Mouse (Mus musculus) Patski (cell line): ENCODE data around the gene Loxl1. TPM values are rescaled to one million over a fixed set of nuclear protein-coding genes. Genes with fewer than 3 reads are reported as not detected.

ENCODE experiments used
- ATAC-seq: fragments of 100-300 bp; one replicate; pipeline ENCODE4 v1.8.0; 2021
- CTCF ChIA-PET: fragments of 350-600 bp; sonication (Branson Sonifier 250); formaldehyde crosslinking; loops from one replicate; lab custom pipeline; 2022; ENCODE audit warnings: inconsistent platforms; lab: Charles Lee
- POLR2A ChIA-PET: fragments of 350-600 bp; sonication (Branson Sonifier 250); formaldehyde crosslinking; loops from one replicate; lab custom pipeline; 2022; ENCODE audit warnings: antibody characterized with exemption, inconsistent platforms; lab: Charles Lee
- DNase-seq: peaks from one replicate; pipeline ENCODE4 v3.0.0-alpha.2; 2011; ENCODE audit warnings: low read depth, low spot score
- H3K27me3 ChIP-seq: fragments of 371-371 bp; one replicate; pipeline ENCODE4 v1.5.1; 2021
- CTCF ChIP-seq: fragments of 100-300 bp; IDR thresholded peaks from one replicate; pipeline ENCODE4 v1.5.1; 2021
- in situ Hi-C: fragments of 300-500 bp; cut with MboI; formaldehyde crosslinking; loops from 3 replicates; pipeline ENCODE4 v1.11.1; 2018; ENCODE audit warnings: low pct_unique_long_range_greater_than_20kb, mixed read lengths
- polyA plus RNA-seq: library from polyadenylated mRNA; unstranded; gene quantifications from one replicate; pipeline ENCODE4 v1.2.3, GENCODE M21; 2021

The Loxl1 gene
- polyA plus RNA-seq, 1 experiment from 2014 or later = 139 TPM

DNA sequence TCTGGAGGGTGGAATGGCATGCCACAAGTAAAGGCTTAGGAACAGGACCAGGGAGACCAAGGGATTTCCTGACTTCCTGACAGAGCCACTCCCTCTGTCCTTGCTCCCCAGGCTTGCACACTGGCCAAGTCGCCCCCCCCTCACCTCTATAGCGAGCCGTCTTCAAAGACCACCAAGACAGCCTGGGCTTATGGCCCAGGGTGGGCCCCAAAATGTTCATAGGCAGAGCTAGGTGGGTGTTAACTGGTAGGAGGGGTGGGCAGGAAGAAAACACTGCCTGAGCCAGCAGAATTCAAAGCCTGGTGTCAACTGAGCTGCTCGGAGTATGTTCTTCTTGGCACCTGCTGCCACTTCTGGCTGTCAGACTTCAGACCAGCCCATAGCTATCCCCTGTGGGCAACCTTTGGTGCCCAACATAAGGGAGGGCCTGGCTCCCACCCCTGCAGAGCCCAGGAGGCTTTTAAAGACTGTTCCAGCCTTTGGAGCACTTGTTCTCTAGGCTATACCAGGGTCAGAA lies 15.0 kb downstream of the Loxl1 start:
- in situ Hi-C loops = no loop called here
- no peak for TF ChIP-seq CTCF
- ATAC-seq (no peak), DNase-seq (no peak)
- POLR2A ChIA-PET = no interaction called here
- CTCF ChIA-PET = interaction anchor here (0.8 to 1.5 kb wide), 3 partner anchors 15 to 78 kb away, joined by 3 to 6 read pairs (median 3); no protein-coding TSS in a partner anchor
- H3K27me3 ChIP-seq = no peaks in the 10 kb centered on the region

DNA sequence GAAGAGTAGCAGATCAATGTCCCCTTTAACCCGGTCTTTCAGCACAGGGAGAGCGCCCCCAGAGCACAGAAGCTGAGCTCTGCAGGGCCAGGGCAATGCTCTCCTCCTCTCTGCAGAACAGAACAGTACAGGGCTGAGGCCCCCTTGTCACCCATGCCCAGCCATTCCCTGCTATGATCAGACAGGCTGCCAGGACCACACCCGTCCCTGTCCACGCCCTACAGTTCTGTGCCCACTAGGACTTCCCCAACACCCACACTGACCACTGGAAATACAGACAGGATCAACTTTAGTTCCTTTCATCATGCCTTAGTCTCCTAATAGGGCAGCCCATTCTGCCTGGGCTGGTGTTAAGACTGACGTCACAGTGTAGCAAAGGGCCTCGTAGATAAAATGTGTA lies 15.9 kb downstream of the Loxl1 start:
- no peaks in the 10 kb centered on the region for H3K27me3 ChIP-seq
- in situ Hi-C loops = no loop called here
- no peak for TF ChIP-seq CTCF
- ATAC-seq = no peak
- DNase-seq = no peak
- ChIA-PET POLR2A (interaction anchor here (1.0 kb wide), 1 partner anchor 11 kb away, joined by 3 read pairs; no protein-coding TSS in a partner anchor), CTCF (interaction anchor here (0.9 kb wide), 1 partner anchor 9 kb away, joined by 3 read pairs; no protein-coding TSS in a partner anchor)

DNA sequence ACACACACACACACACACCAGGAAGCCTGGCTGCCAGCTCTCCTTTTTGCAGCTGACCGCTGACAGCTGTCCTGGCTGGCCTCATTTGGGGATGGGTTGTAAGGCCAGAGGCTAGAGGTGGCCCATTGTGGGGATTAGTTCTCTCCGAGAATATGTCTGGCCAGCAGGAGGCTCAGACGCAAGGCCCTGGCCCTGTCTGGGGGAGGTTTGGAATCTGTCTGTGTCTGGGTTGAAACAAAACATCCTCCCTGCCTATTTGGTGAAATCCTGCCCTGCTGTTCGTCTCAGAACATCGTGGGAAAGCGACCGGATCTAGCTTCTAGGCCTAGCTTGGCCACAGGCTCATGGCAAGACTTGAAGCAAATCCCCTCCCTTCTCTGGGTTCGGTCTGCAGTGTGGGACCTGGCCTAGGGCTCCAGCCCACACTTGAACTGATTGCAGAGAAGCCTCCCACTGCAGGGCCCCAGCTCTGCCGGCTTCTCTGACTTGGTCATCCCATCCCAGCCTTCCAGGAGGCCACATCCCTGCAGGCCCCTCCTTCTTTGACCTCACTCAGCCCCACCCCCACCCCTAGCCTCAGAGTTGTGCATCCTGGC lies 17.1 kb downstream of the Loxl1 start:
- in situ Hi-C loops = no loop called here
- TF ChIP-seq CTCF = no peak
- DNase-seq (no peak), ATAC-seq (no peak)
- POLR2A ChIA-PET = interaction anchor here (1.0 to 1.3 kb wide), 2 partner anchors 10 to 12 kb away, joined by 3 to 4 read pairs; no protein-coding TSS in a partner anchor
- CTCF ChIA-PET = interaction anchor here (0.9 kb wide), 1 partner anchor 45 kb away, joined by 3 read pairs; no protein-coding TSS in a partner anchor
- H3K27me3 ChIP-seq = no peaks in the 10 kb centered on the region

DNA sequence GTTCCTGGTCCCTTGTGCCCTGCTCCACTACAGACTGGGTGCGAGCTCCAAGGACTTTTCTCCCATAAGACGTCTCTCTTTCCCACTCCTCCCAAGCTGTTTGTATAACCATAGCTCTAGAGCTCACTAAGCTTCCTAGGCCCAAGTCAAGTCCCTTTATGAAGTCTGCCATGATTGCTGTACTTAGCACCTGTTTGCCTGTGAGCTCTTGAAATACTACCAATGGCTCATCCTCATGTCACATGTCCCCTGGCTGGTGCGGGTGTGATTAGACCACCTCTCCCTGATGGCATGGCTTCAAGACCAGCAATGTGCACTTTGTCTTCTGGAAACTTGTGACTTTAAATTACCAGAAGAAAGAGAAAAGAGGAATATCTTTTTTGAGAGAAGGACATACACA lies 17.6 kb downstream of the Loxl1 start:
- ATAC-seq (no peak), DNase-seq (no peak)
- in situ Hi-C loops = no loop called here
- no peak for TF ChIP-seq CTCF
- H3K27me3 ChIP-seq = no peaks in the 10 kb centered on the region
- CTCF ChIA-PET = interaction anchor here (0.9 to 1.0 kb wide), 2 partner anchors 14 to 46 kb away, joined by 3 to 4 read pairs; no protein-coding TSS in a partner anchor
- POLR2A ChIA-PET = interaction anchor here (1.3 kb wide), 1 partner anchor 10 kb away, joined by 4 read pairs; no protein-coding TSS in a partner anchor

DNA sequence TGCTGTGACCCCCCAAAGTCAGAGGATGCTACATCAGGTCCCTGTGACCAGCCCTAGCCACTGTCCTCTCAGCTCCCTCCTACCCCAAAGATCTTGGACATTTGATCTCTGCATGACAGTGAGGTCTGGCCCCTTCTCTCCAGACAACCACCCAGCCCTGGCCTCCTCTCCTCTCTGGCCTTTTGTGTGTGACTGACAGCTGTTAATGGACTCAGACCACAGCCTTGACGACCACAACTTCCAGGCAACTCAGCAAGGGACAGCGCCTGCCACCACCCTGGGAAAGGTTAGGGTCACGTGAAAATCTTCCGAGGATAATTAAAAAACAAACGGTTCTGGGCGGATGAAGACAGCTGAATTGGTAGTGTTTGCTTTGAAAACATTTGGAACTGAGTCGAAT lies 18.5 kb downstream of the Loxl1 start:
- no peak for TF ChIP-seq CTCF
- ATAC-seq (no peak), DNase-seq (no peak)
- POLR2A ChIA-PET = interaction anchor here (1.9 kb wide), 1 partner anchor 12 kb away, joined by 4 read pairs; no protein-coding TSS in a partner anchor
- CTCF ChIA-PET = interaction anchor here (1.0 kb wide), 1 partner anchor 14 kb away, joined by 4 read pairs; no protein-coding TSS in a partner anchor
- in situ Hi-C loops = no loop called here
- no peaks in the 10 kb centered on the region for H3K27me3 ChIP-seq

DNA sequence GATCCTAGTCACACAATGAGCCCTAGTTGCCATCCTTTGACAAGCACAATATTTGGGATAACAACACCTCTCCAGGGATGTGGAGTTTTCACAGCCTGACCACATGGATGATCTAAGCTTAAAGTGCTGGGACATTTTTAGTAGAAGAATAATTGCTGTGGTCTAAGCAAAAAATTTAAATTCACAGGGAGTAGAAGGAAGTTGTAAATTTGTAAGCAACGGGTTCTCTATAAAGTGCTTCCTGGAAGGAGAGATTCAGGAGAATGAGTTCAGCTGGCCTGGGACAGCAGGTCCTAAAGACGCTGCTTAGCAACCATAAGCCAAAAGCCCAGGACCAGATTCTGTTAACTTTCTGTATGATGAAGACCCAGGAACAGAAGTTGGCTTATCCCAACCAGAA lies 23.1 kb downstream of the Loxl1 start:
- CTCF ChIA-PET = interaction anchor here (1.2 kb wide), 1 partner anchor 21 kb away, joined by 3 read pairs; no protein-coding TSS in a partner anchor
- TF ChIP-seq CTCF = no peak
- ATAC-seq (no peak), DNase-seq (no peak)
- POLR2A ChIA-PET = no interaction called here
- no peaks in the 10 kb centered on the region for H3K27me3 ChIP-seq
- in situ Hi-C loops = no loop called here

DNA sequence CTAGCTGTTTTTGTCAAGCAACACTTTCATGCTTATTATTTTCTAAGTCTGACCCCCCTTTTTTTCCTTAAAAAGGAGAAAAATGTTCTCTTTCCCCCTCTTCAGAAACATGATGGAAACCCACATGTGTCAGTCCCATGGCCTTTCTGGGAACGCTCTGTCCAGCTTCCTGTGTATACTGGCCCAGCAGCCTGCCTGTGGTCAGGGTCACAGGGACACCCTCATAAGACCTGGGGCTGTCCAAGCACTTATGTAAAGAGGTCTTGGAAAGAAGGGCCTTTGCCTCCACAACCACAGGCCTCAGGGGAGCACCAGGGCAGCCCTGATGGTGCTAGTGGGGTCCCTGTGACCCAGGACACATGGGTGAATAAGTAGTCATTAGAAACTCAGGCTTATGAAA lies 23.9 kb downstream of the Loxl1 start:
- DNase-seq (no peak), ATAC-seq (no peak)

DNA sequence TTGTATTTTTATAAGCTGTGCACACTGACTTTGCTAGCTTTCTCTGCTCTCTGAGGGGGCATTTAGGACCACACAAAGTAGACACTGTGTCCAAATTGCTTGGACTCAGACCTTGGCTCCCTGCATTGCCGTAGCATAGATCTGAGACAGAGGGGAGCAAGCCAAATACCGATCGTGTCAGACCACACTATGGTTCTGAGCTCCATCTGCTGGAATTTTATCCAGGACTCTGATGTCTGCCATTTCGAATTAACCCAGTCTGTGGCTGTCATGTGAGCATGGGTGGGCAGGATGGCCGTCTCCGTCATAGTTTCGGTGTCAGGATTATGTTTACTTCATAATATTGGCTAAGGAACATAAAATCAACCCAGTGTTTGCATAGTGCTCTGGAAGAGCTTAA lies 29.6 kb downstream of the Loxl1 start:
- in situ Hi-C loops = no loop called here
- POLR2A ChIA-PET = interaction anchor here (1.1 to 1.3 kb wide), 3 partner anchors 10 to 343 kb away, joined by 3 to 4 read pairs (median 3); partner anchors contain the start of gene Sema7a
- DNase-seq = no peak
- no peaks in the 10 kb centered on the region for H3K27me3 ChIP-seq
- CTCF ChIA-PET = interaction anchor here (0.8 to 4.6 kb wide), 7 partner anchors 8 to 245 kb away, joined by 3 to 37 read pairs (median 5); no protein-coding TSS in a partner anchor
- ATAC-seq = no peak
- TF ChIP-seq CTCF = no peak

More for the DNA sequence above, 23.9 kb downstream of the Loxl1 start:
- no peaks in the 10 kb centered on the region for H3K27me3 ChIP-seq
- in situ Hi-C loops = no loop called here
- POLR2A ChIA-PET = no interaction called here
- CTCF ChIA-PET = interaction anchor here (1.2 kb wide), 1 partner anchor 21 kb away, joined by 3 read pairs; no protein-coding TSS in a partner anchor
- no peak for TF ChIP-seq CTCF

DNA sequence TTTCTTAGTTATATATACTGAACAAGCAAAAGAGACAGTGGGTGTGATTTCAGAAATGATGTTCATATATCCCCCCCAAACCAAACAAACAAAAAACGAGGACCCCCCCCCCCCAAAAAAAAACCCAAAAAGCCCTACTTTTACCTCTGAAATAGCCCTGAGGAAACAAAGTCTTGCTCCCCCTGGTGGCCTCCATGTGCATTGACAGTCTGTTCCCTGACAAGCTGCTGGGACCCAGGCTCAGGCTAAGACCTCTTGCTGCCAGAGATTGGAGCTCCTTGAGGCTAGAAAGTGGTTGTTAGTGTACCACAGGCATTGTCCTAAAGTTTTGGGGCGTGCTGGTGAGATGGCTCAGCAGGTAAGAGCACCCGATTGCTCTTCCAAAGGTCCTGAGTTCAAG lies 31.4 kb downstream of the Loxl1 start:
- in situ Hi-C loops = no loop called here
- ATAC-seq (no peak), DNase-seq (no peak)
- ChIA-PET CTCF (interaction anchor here (0.7 to 4.6 kb wide), 11 partner anchors 10 to 906 kb away, joined by 3 to 37 read pairs (median 4); no protein-coding TSS in a partner anchor), POLR2A (no interaction called here)
- peak; percentile 63 for TF ChIP-seq CTCF
- H3K27me3 ChIP-seq = no peaks in the 10 kb centered on the region

DNA sequence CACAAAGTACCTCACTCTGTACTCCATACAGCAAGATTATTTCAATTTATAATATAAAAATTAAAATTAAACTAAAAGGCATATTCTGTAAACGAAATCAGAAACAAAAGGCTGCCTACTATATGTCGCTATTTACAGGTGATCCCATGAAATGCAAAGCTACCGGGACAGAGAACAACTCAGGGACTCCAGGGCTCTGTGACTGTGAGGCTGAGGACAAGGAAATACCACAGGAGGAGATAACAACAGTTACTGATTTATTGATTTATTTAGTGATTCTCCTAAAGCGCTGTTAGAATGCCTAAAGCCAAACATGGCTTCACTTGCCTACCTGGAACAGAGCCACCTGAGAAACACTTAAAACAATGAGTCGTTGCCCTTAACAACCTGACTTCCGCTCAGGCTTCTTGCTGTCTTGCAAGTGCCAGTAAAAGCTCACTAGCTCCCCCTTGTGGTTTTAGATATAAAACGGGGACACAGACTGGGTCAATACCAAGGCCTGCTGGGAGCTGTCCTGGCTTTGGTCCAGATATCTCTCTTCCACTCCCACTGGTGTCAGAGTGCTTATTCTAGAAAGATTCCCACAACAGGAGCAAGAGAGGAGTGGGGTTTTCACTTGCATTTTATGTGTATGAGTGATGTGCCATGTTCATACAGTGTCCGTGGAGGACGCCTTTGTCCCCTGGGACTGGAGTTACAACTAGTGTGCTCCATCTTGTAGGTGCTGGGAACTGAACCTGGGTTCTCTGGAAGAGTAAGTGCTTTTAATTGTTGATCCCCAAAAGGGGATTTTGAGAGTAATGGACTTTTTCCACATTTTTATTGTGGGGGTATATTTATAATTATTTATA lies 32.5 kb downstream of the Loxl1 start:
- no peak for ATAC-seq
- ChIA-PET CTCF (interaction anchor here (0.7 to 4.6 kb wide), 11 partner anchors 14 to 232 kb away, joined by 3 to 37 read pairs (median 4); partner anchors contain the start of gene Pml), POLR2A (interaction anchor here (0.9 kb wide), 1 partner anchor 27 kb away, joined by 3 read pairs; no protein-coding TSS in a partner anchor)
- DNase-seq = no peak
- peak; percentile 92 for TF ChIP-seq CTCF
- in situ Hi-C loops = no loop called here
- no peaks in the 10 kb centered on the region for H3K27me3 ChIP-seq
